Mouse (Mus musculus) MEL (cell line): ENCODE data around the gene Ckap4.
A peak's percentile ranks its signal among the peaks of the same experiment; 100 is the strongest.

Experiments
- CHD1 ChIP-seq: IDR thresholded peaks from 2 replicates; pipeline ENCODE4 v1.6.1; 2012; ENCODE audit warnings: low read depth, mild to moderate bottlenecking, inconsistent platforms, low read length, improper control_type of control experiment
- CTCF ChIP-seq, 3 experiments: IDR thresholded peaks in 2 of 3; conservative IDR thresholded peaks in 1 of 3; 2 replicates each; pipeline ENCODE4 v1.5.1; 2011 to 2012; ENCODE audit warnings: low read length in 3 of 3, low read depth in 2 of 3, mild to moderate bottlenecking in 2 of 3, improper control_type of control experiment in 1 of 3, inconsistent platforms in 1 of 3, mixed read lengths in 1 of 3, moderate library complexity in 1 of 3; ENCODE audit not compliant: control insufficient read depth in 1 of 3, insufficient read depth in 1 of 3, poor library complexity in 1 of 3, severe bottlenecking in 1 of 3
- ETS1 ChIP-seq: IDR thresholded peaks from 2 replicates; pipeline ENCODE4 v1.6.1; 2012; ENCODE audit warnings: low read depth, mild to moderate bottlenecking, inconsistent platforms, low read length, improper control_type of control experiment, moderate library complexity
- GABPA ChIP-seq: IDR thresholded peaks from 2 replicates; pipeline ENCODE4 v1.6.1; 2012; ENCODE audit warnings: low read depth, mild to moderate bottlenecking, inconsistent platforms, low read length, improper control_type of control experiment, moderate library complexity
- GATA1 ChIP-seq: IDR thresholded peaks from 2 replicates; pipeline ENCODE4 v1.6.1; 2011; ENCODE audit warnings: low read depth, low read length, improper control_type of control experiment
- HCFC1 ChIP-seq: IDR thresholded peaks from 2 replicates; pipeline ENCODE4 v1.6.1; 2012; ENCODE audit warnings: low read depth, mild to moderate bottlenecking, inconsistent platforms, low read length, improper control_type of control experiment, moderate library complexity
- JUND ChIP-seq: IDR thresholded peaks from 2 replicates; pipeline ENCODE4 v1.6.1; 2011; ENCODE audit warnings: low read depth, mild to moderate bottlenecking, improper control_type of control experiment, low read length
- MAX ChIP-seq: IDR thresholded peaks from 2 replicates; pipeline ENCODE4 v1.6.1; 2011; ENCODE audit warnings: low read length, improper control_type of control experiment
- NELFE ChIP-seq: IDR thresholded peaks from 2 replicates; pipeline ENCODE4 v1.6.1; 2011; ENCODE audit warnings: low read depth, low read length, improper control_type of control experiment
- POLR2A ChIP-seq, 2 experiments: IDR thresholded peaks; 2 replicates each; pipeline ENCODE4 v1.6.1; 2011 to 2012; ENCODE audit warnings: low read length in 2 of 2, mild to moderate bottlenecking in 2 of 2, control low read depth in 1 of 2, improper control_type of control experiment in 1 of 2, low read depth in 1 of 2, moderate library complexity in 1 of 2; ENCODE audit not compliant: control insufficient read depth in 1 of 2, insufficient read depth in 1 of 2, poor library complexity in 1 of 2
- RAD21 ChIP-seq: IDR thresholded peaks from 2 replicates; pipeline ENCODE4 v1.6.1; 2011; ENCODE audit warnings: mild to moderate bottlenecking, low read depth, low read length, improper control_type of control experiment
- UBTF ChIP-seq: IDR thresholded peaks from 2 replicates; pipeline ENCODE4 v1.6.1; 2012; ENCODE audit warnings: low read depth, mild to moderate bottlenecking, inconsistent platforms, low read length, improper control_type of control experiment, moderate library complexity, borderline replicate concordance; ENCODE audit not compliant: insufficient read depth
- USF1 ChIP-seq: IDR thresholded peaks from 2 replicates; pipeline ENCODE4 v1.6.1; 2014; ENCODE audit warnings: low read depth, mild to moderate bottlenecking, inconsistent platforms, low read length, improper control_type of control experiment, moderate library complexity
- ZC3H11A ChIP-seq: IDR thresholded peaks from 2 replicates; pipeline ENCODE4 v1.6.1; 2012; ENCODE audit warnings: low read depth, mild to moderate bottlenecking, inconsistent platforms, low read length, improper control_type of control experiment

DNA sequence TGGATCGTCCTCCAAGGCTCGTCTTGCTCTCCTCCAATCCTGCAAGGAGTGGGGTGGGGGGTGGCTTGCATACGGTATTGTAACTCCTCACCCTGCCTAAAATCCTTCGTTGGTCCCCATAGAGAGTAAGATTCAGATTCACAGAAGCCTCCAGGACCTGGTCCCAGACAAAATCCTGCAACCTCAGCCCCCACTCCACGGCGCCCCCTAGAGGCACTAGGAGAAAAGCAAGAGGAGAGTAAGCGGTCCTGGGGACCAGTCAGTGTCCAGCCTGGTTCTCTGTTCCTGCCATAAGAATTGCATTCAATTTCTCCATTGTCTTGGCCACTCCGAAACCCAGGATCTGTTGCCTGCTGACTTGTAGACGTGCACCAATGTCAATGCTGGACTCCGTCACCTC is 10.2 kb downstream of the Ckap4 start:
- TF ChIP-seq POLR2A (IDR thresholded peaks at IDR 0.05; ENCODE audit: control insufficient read depth in 1 of 2, insufficient read depth in 1 of 2, low read depth in 1 of 2, low read length in 2 of 2, poor library complexity in 1 of 2) (no peak), RAD21 (no peak; the same call in 1 of the 2 replicates), USF1 (no peak), GABPA (no peak), CHD1 (no peak), ETS1 (no peak), CTCF (IDR thresholded peaks at IDR 0.05 in 2 of 3, conservative IDR thresholded peaks at IDR 0.05 in 1 of 3; ENCODE audit: control insufficient read depth in 1 of 3, insufficient read depth in 1 of 3, low read depth in 2 of 3, low read length in 3 of 3, poor library complexity in 1 of 3, severe bottlenecking in 1 of 3) (peak; percentile 54 to 80 (median 65)), MAX (no peak), GATA1 (no peak), UBTF (no peak), ZC3H11A (no peak), HCFC1 (no peak), JUND (no peak), NELFE (no peak)
